Mouse (Mus musculus): ENCODE data around the gene Fgfr2.

The Fgfr2 gene

GRCm38 (mm10) chr7:132494263-132494662, 628.9 kb downstream of the Fgfr2 start:
- no peak for DNase-seq (ENCODE audit: low spot score)

DNA sequence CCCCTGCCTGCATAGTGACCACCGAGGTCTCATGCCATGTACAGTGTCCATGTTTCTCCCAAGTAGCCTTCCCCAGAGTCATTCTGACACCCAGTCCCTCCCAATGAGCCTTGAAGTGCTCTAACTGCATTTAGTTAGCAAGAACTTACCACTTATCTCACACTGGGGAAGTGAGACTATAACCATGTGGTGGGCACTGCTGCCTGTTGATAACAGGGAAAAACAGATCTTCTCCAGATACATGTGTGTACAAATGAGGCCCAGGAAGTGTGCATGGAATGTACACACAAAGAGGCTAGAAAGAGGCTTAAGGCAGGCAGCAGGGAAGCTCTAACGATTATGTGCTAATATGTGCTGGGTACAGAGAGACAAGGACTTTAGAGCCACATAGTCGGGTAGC, 629.5 kb downstream of the Fgfr2 start:
- DNase-seq (ENCODE audit: low spot score), result no peak

- no peak for DNase-seq (ENCODE audit: low spot score)
Observed at GRCm38 (mm10) chr7:132491902-132492301, 631.2 kb downstream of the Fgfr2 start.

- no peak for DNase-seq (ENCODE audit: low spot score)
Observed at GRCm38 (mm10) chr7:132487361-132487760, 635.8 kb downstream of the Fgfr2 start.

GRCm38 (mm10) chr7:132486403-132487178, 636.6 kb downstream of the Fgfr2 start:
- no peak for DNase-seq (ENCODE audit: low spot score)

DNA sequence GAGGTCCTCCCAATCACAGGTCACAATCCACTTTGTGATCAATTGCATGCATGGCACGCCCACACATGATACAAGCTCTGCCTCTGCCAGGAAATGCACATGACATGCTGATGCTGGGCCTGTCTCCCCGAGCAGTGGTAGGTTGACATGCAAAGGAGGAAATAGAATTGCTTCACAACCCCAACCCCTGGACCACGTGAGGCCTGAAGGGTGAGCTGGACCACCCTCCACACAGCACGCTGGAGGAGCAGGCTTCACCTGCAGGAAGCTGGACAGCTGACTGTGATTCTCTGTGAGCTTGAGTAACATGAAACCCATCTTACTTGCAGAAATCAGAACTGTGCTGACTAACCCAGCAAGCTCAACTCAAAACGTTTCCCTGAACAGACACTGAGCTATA, 638.7 kb downstream of the Fgfr2 start:
- DNase-seq (ENCODE audit: low spot score), result no peak

DNA sequence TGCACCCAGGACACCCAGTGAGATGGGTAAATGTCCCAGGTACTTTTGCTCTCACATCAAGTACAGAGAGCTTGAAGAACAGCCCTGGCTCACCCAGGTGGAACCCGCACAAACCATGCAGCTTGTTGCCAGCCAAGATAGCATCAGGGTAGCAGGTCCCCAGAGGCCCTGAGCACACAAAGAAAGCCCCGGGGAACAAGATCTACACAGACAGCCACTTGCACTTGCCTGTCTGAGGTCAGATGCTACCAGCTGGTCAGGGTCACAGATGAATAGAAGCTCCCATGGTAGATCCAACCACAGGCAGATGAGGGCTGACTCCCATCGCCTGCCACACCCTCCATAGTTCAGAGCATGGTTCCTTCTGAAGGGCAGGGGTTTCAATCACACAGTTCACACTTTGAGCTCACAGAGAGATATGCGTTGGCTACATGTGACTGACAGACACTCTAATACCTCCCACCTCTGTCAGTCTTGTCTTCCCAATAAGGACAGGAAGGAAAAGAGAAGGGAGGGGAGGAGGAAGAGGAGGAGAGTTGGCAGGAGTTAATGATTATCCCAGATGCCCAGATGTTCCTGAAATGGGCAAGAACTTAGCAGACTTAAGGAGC, 642.3 kb downstream of the Fgfr2 start:
- no peak for DNase-seq (ENCODE audit: low spot score)

DNA sequence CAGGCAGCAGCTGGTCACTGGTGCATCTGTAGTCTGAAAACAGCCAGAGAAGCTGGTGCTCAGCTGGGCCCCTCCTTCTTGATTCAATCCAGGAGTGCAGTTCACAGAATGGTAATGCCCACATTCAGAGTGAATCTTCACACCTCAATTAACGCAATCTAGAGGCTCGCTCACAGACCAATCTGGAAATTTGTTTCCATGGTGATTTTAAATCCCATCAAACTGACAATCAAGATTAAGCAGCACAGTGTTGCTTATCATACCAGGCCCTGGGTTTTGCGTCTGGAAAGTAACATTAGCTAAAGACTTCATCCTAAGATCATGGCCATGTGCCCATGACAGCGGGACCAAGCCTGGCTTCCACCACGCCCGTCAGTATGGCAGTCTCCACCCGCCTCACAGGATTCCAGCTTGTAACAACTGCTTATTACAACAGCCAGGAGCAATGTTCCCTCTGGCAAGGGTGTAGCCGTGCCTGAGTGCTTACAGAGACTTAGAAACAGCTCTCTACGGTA, 644.8 kb downstream of the Fgfr2 start:
- no peak for DNase-seq (ENCODE audit: low spot score)

GRCm38 (mm10) chr7:132477753-132478152, 645.4 kb downstream of the Fgfr2 start:
- DNase-seq (ENCODE audit: low spot score), result no peak

DNA sequence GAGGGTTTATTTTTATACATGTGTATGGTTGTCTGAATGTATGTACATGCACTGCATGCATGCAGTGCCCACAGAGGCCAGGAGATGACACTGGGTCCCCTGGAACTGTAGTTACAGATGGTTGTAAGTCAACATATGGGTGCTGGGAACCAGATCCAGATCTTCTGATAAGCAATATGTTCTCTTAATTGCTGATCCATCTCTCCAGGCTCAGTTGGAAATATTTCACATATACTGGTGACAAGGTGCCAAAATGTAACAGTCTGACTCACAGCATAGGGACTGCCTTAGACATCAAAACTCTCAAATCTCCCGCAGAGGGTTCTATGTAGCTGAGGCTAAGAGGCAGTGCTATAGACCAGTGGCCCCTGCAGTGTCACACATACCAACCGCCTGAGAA, 646.7 kb downstream of the Fgfr2 start:
- no peak for DNase-seq (ENCODE audit: low spot score)

GRCm38 (mm10) chr7:132475069-132475468, 648.1 kb downstream of the Fgfr2 start:
- peak; percentile 50 for DNase-seq (ENCODE audit: low spot score)

DNA sequence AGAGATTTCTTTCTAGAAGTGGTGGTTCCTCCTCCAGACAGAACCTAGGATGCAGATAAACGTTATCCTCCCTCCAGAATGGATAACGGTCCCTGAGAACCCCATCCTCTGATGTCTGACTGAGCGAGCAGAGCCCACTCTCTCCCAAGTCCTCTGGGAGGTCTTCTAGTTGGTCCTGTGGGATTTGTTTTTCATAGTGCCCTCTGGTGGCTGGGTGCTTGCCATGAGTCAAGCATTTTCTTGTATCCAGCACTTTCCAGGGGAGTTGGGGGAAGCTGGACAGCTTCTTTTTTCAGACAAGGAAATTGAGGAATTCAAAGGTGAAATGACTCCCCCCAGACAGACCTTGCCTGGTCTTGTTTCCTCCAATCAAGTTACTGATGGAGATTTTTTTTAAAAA, 651.8 kb downstream of the Fgfr2 start:
- DNase-seq (ENCODE audit: low spot score), result peak; percentile 18

DNA sequence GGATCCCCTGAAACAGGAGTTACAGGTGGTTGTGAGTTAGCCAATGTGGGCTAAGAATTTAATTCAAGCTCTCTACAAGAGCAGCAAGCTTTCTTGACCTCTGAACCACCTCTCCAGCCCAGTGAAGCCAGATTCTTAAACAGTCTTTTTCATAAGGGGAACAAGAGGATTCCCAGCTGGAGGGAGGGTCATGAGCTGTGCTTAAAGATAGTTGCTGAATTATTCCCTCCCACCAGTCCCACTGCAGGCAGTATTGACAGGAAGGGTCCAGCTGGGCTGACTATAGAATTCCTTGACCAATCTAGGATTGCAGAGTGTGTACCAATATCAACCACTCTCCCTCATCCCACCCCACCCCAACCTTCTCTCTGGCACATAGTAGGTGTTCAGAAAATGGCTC, 654.8 kb downstream of the Fgfr2 start:
- DNase-seq (ENCODE audit: low spot score), result no peak

DNA sequence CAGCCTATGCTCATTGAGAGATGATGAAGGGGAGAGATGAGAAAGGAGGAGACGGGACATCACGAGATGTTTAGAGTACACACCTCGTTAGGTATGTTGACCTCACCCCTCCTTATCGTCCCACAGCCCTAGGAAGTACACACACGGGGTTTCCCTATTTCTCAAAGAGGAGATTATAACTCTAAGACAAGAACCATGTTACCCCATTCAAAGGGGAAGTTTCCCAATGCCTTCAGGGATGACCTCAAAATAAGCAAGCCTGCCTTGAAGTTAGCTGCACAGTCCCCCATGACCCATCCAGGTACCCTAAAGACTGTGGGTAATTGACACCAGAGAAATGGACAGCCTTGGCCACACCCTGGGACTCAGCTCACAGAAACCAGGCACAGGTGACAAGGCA, 657.3 kb downstream of the Fgfr2 start:
- no peak for DNase-seq (ENCODE audit: low spot score)

- no peak for DNase-seq (ENCODE audit: low spot score)
Observed at GRCm38 (mm10) chr7:132464894-132465293, 658.3 kb downstream of the Fgfr2 start.

- DNase-seq (ENCODE audit: low spot score), result no peak
Observed at GRCm38 (mm10) chr7:132458493-132458892, 664.7 kb downstream of the Fgfr2 start.

GRCm38 (mm10) chr7:132455071-132455720, 668.0 kb downstream of the Fgfr2 start:
- no peak for DNase-seq (ENCODE audit: low spot score)

- DNase-seq (ENCODE audit: low spot score), result no peak
Observed at GRCm38 (mm10) chr7:132449891-132450735, 673.0 kb downstream of the Fgfr2 start.

GRCm38 (mm10) chr7:132448511-132449154, 674.5 kb downstream of the Fgfr2 start:
- DNase-seq (ENCODE audit: low spot score), result no peak

DNA sequence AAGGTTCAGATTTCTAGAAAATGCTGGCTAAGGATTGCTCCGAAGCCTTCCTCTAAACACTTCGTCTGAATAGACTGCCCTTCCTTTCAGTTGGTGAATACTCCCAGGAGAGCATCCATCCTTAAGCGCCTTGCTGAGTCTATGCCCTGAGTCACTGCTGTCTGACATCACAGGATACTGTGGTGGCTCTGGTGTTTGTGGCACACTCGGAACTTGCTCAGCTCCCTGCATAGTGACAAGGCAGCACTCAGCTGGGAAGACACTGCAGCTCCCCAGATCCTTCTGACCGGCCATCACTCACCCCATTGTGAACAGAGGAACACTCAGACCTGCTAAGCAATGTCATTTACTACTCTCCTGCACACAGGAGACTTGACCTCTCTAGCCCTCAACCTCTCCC, 675.6 kb downstream of the Fgfr2 start:
- no peak for DNase-seq (ENCODE audit: low spot score)

DNA sequence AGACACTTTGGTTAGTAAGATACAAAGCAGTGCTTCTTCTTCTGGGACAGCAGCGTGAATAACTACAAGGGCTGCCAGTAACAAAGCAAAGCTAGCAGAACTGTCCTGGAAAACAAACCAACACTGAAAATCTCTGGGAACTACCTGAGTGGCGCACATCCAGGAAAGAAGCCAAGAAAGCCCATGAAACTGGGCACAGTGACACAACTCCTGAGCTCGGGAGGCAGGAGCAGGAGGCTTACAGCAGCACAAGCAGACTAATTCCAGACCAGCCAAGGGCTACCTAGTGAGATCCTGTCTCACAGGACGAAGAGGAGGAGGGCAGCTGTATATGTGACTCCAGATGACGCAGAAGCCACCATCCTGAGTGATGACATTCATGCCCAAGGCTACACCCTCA, 676.3 kb downstream of the Fgfr2 start:
- no peak for DNase-seq (ENCODE audit: low spot score)

GRCm38 (mm10) chr7:132444221-132444620, 678.9 kb downstream of the Fgfr2 start:
- no peak for DNase-seq (ENCODE audit: low spot score)

All from ovary, postnatal 14 days (tissue).